ENCODE assay signal across 13 mouse cellular contexts in genomic region chr8:87686026-87686425, GRCm38 (mm10).
DNase-seq lines count a peak whose midpoint lies in the region; ATAC-seq and TF ChIP-seq lines count a peak whose summit lies in the region.
"Had no signal": no experiment of that assay in that cellular context is flagged by ENCODE, and none has a peak within 500 bp of the region (broad histone marks: within the 10 kb centered on the region; RNA-seq: fewer than 3 reads in every experiment).

No protein-coding gene starts in this region.

- WGBS in forebrain, embryonic 12.5 days: 90% methylated on average over 3 of the region's 3 CpGs
- 67% methylated on average over 3 of the region's 3 CpGs for WGBS in forebrain, postnatal 0 days
- WGBS in forebrain, embryonic 14.5 days: 70% methylated on average over 3 of the region's 3 CpGs
- WGBS in hindbrain, embryonic 10.5 days: 84% methylated on average over 3 of the region's 3 CpGs
- 77% methylated on average over 3 of the region's 3 CpGs for WGBS in midbrain, embryonic 11.5 days
- WGBS in heart, embryonic 10.5 days: 82% methylated on average over 3 of the region's 3 CpGs

- H3K9me3 ChIP-seq in forebrain, embryonic 12.5 days: no peaks in the 10 kb centered on the region
- no peaks in the 10 kb centered on the region for H3K9me3 ChIP-seq in forebrain, postnatal 0 days (ENCODE audit: low read length)
- no peaks in the 10 kb centered on the region for H3K9me3 ChIP-seq in forebrain, embryonic 14.5 days (replicated peaks; ENCODE audit: control insufficient read depth, low read length)
- no peaks in the 10 kb centered on the region for H3K9me3 ChIP-seq in hindbrain, embryonic 10.5 days
- H3K9me3 ChIP-seq in midbrain, embryonic 11.5 days (ENCODE audit: control insufficient read depth, low read length): no peaks in the 10 kb centered on the region
- H3K9me3 ChIP-seq in heart, embryonic 10.5 days: no peaks in the 10 kb centered on the region

- H3K4me3 ChIP-seq in forebrain, embryonic 12.5 days (replicated peaks): no peak overlapping the region
- H3K4me3 ChIP-seq in forebrain, postnatal 0 days (ENCODE audit: low read depth, low read length): no peak overlapping the region
- H3K4me3 ChIP-seq in forebrain, embryonic 14.5 days (ENCODE audit: low read depth, low read length): no peak overlapping the region
- H3K4me3 ChIP-seq in hindbrain, embryonic 10.5 days: no peak overlapping the region
- H3K4me3 ChIP-seq in midbrain, embryonic 11.5 days (ENCODE audit: low read depth, low read length): no peak overlapping the region
- no peak overlapping the region for H3K4me3 ChIP-seq in heart, embryonic 10.5 days

- H3K9ac ChIP-seq in forebrain, embryonic 12.5 days: no peak overlapping the region
- H3K9ac ChIP-seq in forebrain, postnatal 0 days: no peak overlapping the region
- H3K9ac ChIP-seq in forebrain, embryonic 14.5 days (ENCODE audit: low read length): no peak overlapping the region
- H3K9ac ChIP-seq in midbrain, embryonic 11.5 days (ENCODE audit: low read length): peak overlapping the region; percentile 13; the same call in 1 of the 2 replicates

- no peak for DNase-seq in forebrain, postnatal 0 days
- DNase-seq in forebrain, embryonic 14.5 days (ENCODE audit: low spot score): no peak
- DNase-seq in hindbrain, embryonic 10.5 days (ENCODE audit: low spot score): no peak
- DNase-seq in midbrain, embryonic 11.5 days (ENCODE audit: low spot score, missing footprints): no peak
- DNase-seq in heart, embryonic 10.5 days (ENCODE audit: low spot score): no peak
- no peak for DNase-seq in heart, adult 11 months
- DNase-seq: adrenal gland, postnatal 36 days; heart, adult 18-20 months; lung, adult 18-20 months; lung, postnatal 4 days; right cerebral cortex, postnatal 4 days; thymus, postnatal 25 days had no signal

- H3K27me3 ChIP-seq in forebrain, embryonic 12.5 days: no peaks in the 10 kb centered on the region; the same call in 1 of the 2 replicates
- H3K27me3 ChIP-seq in forebrain, postnatal 0 days (ENCODE audit: insufficient read depth, low read length): no peaks in the 10 kb centered on the region
- no peaks in the 10 kb centered on the region for H3K27me3 ChIP-seq in forebrain, embryonic 14.5 days (replicated peaks; ENCODE audit: control insufficient read depth, insufficient read depth, low read length)
- H3K27me3 ChIP-seq in hindbrain, embryonic 10.5 days (ENCODE audit: insufficient read depth, poor library complexity, severe bottlenecking): no peaks in the 10 kb centered on the region
- no peaks in the 10 kb centered on the region for H3K27me3 ChIP-seq in midbrain, embryonic 11.5 days (ENCODE audit: control insufficient read depth, insufficient read depth, low read length)
- peaks cover 15% of the 10 kb centered on the region for H3K27me3 ChIP-seq in heart, embryonic 10.5 days (ENCODE audit: insufficient read depth, poor library complexity, severe bottlenecking)

- H3K4me1 ChIP-seq in forebrain, embryonic 12.5 days: peaks cover 68% of the 10 kb centered on the region
- H3K4me1 ChIP-seq in forebrain, postnatal 0 days (ENCODE audit: insufficient read depth): peaks cover 23% of the 10 kb centered on the region
- H3K4me1 ChIP-seq in forebrain, embryonic 14.5 days (ENCODE audit: control insufficient read depth, insufficient read depth, low read length): peaks cover 57% of the 10 kb centered on the region
- peaks cover 76% of the 10 kb centered on the region for H3K4me1 ChIP-seq in hindbrain, embryonic 10.5 days (replicated peaks)
- peaks cover 57% of the 10 kb centered on the region for H3K4me1 ChIP-seq in midbrain, embryonic 11.5 days (ENCODE audit: control insufficient read depth, insufficient read depth, low read length)
- H3K4me1 ChIP-seq in heart, embryonic 10.5 days: peaks cover 30% of the 10 kb centered on the region

- H3K4me2 ChIP-seq in forebrain, embryonic 12.5 days: no peak overlapping the region
- H3K4me2 ChIP-seq in forebrain, postnatal 0 days (ENCODE audit: low read depth): no peak overlapping the region
- no peak overlapping the region for H3K4me2 ChIP-seq in forebrain, embryonic 14.5 days (ENCODE audit: low read length)
- no peak overlapping the region for H3K4me2 ChIP-seq in midbrain, embryonic 11.5 days

- H3K27ac ChIP-seq in forebrain, embryonic 12.5 days: peak overlapping the region; percentile 70
- no peak overlapping the region for H3K27ac ChIP-seq in forebrain, postnatal 0 days (ENCODE audit: low read depth, low read length)
- peak overlapping the region; percentile 59; the same call in 1 of the 2 replicates for H3K27ac ChIP-seq in forebrain, embryonic 14.5 days (ENCODE audit: low read depth, low read length)
- H3K27ac ChIP-seq in hindbrain, embryonic 10.5 days: peak overlapping the region; percentile 76
- no peak overlapping the region for H3K27ac ChIP-seq in midbrain, embryonic 11.5 days (ENCODE audit: low read depth, low read length)
- no peak overlapping the region for H3K27ac ChIP-seq in heart, embryonic 10.5 days

- TF ChIP-seq CTCF in forebrain, postnatal 0 days (IDR thresholded peaks at IDR 0.05; ENCODE audit: low read depth): no peak

- no peak for ATAC-seq in forebrain, embryonic 12.5 days (ENCODE audit: low FRiP score)
- ATAC-seq in forebrain, postnatal 0 days: no peak
- ATAC-seq in forebrain, embryonic 14.5 days: no peak
- ATAC-seq in midbrain, embryonic 11.5 days (ENCODE audit: low FRiP score): no peak

- peaks cover 24% of the 10 kb centered on the region for H3K36me3 ChIP-seq in forebrain, embryonic 12.5 days (replicated peaks)
- no peaks in the 10 kb centered on the region for H3K36me3 ChIP-seq in forebrain, postnatal 0 days (ENCODE audit: insufficient read depth)
- 0 out of 2 replicates have a peak, but pooled peaks cover 3% of the 10 kb centered on the region for H3K36me3 ChIP-seq in forebrain, embryonic 14.5 days (ENCODE audit: control insufficient read depth, insufficient read depth, low read length)
- peaks cover 66% of the 10 kb centered on the region for H3K36me3 ChIP-seq in hindbrain, embryonic 10.5 days
- peaks cover 9% of the 10 kb centered on the region for H3K36me3 ChIP-seq in midbrain, embryonic 11.5 days (ENCODE audit: control insufficient read depth, insufficient read depth, low read length)
- 0 out of 2 replicates have a peak, but pooled peaks cover 16% of the 10 kb centered on the region for H3K36me3 ChIP-seq in heart, embryonic 10.5 days

Comparison
In these comparisons a context has a peak if more than half of its experiments do, and no peak if none do; other contexts are left out.
1. H3K27ac ChIP-seq: peak in forebrain, embryonic 12.5 days (single experiment), forebrain, embryonic 14.5 days (single experiment) and hindbrain, embryonic 10.5 days (single experiment); none in forebrain, postnatal 0 days (single experiment), midbrain, embryonic 11.5 days (single experiment) and heart, embryonic 10.5 days (single experiment).